15 mouse cellular contexts compared by ENCODE assay signal in the genomic region with DNA sequence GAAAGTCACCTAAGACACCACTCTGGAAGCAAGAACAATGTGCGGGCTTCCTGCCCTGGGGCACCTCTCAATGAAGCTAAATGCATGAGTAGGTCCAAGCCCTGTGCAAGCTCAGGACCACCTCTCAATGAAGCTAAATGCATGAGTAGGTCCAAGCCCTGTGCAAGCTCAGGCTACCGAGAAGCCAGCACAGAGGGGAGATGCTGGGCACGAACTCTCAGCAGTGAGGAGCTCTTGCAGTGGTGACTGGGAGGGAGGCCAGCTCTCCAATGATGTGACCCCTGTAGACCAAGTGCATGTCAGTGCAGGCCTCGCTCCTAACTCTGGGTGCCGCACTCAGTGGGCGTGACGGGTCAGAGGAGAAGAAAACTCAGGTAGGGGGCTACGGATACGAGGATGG.
"Had no signal": no experiment of that assay in that cellular context is flagged by ENCODE, and none has a peak within 500 bp of the region (broad histone marks: within the 10 kb centered on the region; RNA-seq: fewer than 3 reads in every experiment).

No protein-coding gene starts in this region.

- H3K27ac ChIP-seq: midbrain, embryonic 10.5 days; midbrain, embryonic 12.5 days; neural tube, embryonic 12.5 days; stomach, embryonic 15.5 days; stomach, postnatal 0 days had no signal

- H3K9me3 ChIP-seq: midbrain, embryonic 10.5 days; midbrain, embryonic 12.5 days; neural tube, embryonic 12.5 days; stomach, embryonic 15.5 days had no signal

- ATAC-seq: midbrain, embryonic 16.5 days had no signal

- H3K4me1 ChIP-seq: midbrain, embryonic 10.5 days; midbrain, embryonic 12.5 days; neural tube, embryonic 12.5 days; stomach, embryonic 15.5 days had no signal

- H3K4me3 ChIP-seq: midbrain, embryonic 10.5 days; midbrain, embryonic 12.5 days; neural tube, embryonic 12.5 days; stomach, embryonic 15.5 days had no signal

- DNase-seq: lung, adult 18-20 months; lung, embryonic 14.5 days; lung, postnatal 10 days; lung, postnatal 4 days; midbrain, embryonic 14.5 days; right cerebral cortex, postnatal 14 days; thymus, adult 2 months; thymus, postnatal 25 days; thymus, postnatal 4 days had no signal

- H3K9ac ChIP-seq: lung, embryonic 14.5 days; midbrain, embryonic 12.5 days; neural tube, embryonic 12.5 days; stomach, embryonic 15.5 days had no signal

- H3K4me2 ChIP-seq: lung, embryonic 14.5 days; midbrain, embryonic 12.5 days; neural tube, embryonic 12.5 days; stomach, embryonic 15.5 days had no signal

- H3K27me3 ChIP-seq: midbrain, embryonic 12.5 days; neural tube, embryonic 12.5 days; stomach, embryonic 15.5 days had no signal
